In genomic region chr4:140993846-140994245, GRCm38 (mm10) we compare ENCODE assay signal across 21 mouse cellular contexts. TPM values are rescaled to one million over a fixed set of nuclear protein-coding genes. Genes with fewer than 3 reads are reported as not detected.
"Had no signal": no experiment of that assay in that cellular context is flagged by ENCODE, and none has a peak within 500 bp of the region (broad histone marks: within the 10 kb centered on the region; RNA-seq: fewer than 3 reads in every experiment).

No protein-coding gene starts in this region.

- H3K4me3 ChIP-seq: lung, embryonic 15.5 days; megakaryocyte, embryonic 14.5 days; midbrain, embryonic 13.5 days; midbrain, embryonic 15.5 days; neural tube, embryonic 12.5 days had no signal

- ATAC-seq: liver, postnatal 0 days; lung, postnatal 0 days; midbrain, embryonic 13.5 days; midbrain, embryonic 15.5 days had no signal

- H3K27ac ChIP-seq: lung, embryonic 15.5 days; macrophage; midbrain, embryonic 13.5 days; midbrain, embryonic 15.5 days; neural tube, embryonic 12.5 days had no signal

- H3K27me3 ChIP-seq: lung, embryonic 15.5 days; megakaryocyte, embryonic 14.5 days; midbrain, embryonic 13.5 days; midbrain, embryonic 15.5 days; neural tube, embryonic 12.5 days had no signal

- DNase-seq: liver, postnatal 0 days; lung, adult 2 months; lung, postnatal 14 days; lung, postnatal 36 days; right cerebral cortex, postnatal 25 days; right cerebral cortex, postnatal 4 days; spleen, adult 18-20 months; thymus, adult 18-20 months; thymus, postnatal 14 days; thymus, postnatal 36 days had no signal

- H3K9ac ChIP-seq: liver, postnatal 0 days; lung, embryonic 15.5 days; midbrain, embryonic 13.5 days; midbrain, embryonic 15.5 days; neural tube, embryonic 12.5 days had no signal

- H3K9me3 ChIP-seq: lung, embryonic 15.5 days; megakaryocyte, embryonic 14.5 days; midbrain, embryonic 13.5 days; midbrain, embryonic 15.5 days; neural tube, embryonic 12.5 days had no signal

- H3K4me2 ChIP-seq: lung, embryonic 15.5 days; midbrain, embryonic 11.5 days; midbrain, embryonic 13.5 days; midbrain, embryonic 15.5 days; neural tube, embryonic 12.5 days had no signal

RNA-seq across cellular contexts. Expression of gene Mfap2, which starts 16.4 kb away (rescaled TPM):
- total RNA-seq: megakaryocyte progenitor cell, adult 5-6 weeks; monocyte, adult 5-6 weeks; neutrophil, adult 5-6 weeks had no signal
- polyA plus RNA-seq: macrophage had no signal
